In the genomic region with DNA sequence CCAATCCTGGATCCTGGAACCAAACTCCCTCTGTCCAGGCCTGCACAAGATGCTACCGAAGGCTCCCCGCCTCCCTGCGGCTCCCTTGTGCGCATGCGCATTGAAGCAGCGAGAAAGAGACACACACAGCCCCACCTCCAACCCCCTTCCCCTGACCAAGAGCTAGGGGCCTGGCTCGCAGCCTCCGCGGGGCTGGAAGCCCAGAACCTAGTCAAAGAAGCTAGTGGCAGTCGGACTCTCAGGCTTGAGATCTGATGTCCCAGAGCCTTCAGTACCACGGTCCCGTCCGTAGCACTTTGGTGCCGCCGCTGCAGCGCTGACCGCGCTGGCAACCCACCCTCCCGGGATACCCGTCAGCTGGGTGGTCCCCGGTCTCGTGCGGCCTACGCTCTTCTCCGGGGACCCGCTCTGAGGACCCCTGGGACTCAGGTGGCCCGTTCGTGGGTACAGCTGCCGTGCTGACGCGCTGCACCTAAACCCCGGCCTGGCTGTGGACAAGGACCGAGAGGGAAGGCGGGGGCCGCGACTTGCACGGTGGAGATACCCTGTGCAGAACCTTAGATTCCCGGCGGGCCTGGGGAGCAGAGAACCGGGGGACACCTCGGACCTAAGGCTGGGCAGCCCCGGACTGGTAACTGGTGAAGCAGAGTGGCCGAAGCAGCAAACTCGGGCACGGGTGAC, we compare ENCODE assay signal across 8 mouse cellular contexts. TPM values are rescaled to one million over a fixed set of nuclear protein-coding genes. Genes with fewer than 3 reads are reported as not detected.
DNase-seq lines count a peak whose midpoint lies in the region; ATAC-seq lines count a peak whose summit lies in the region.

Gene Zfp30 (plus strand): TSS at position 128 of the 681 bp plus-strand sequence.

- peak; percentile 19 for ATAC-seq in activated CD4-positive, CD25-positive, alpha-beta regulatory T cell, adult 4 months
- ATAC-seq in megakaryocyte, adult 5-6 weeks (ENCODE audit: poor library complexity, severe bottlenecking), result peak; percentile 73

- DNase-seq in cerebellum, postnatal 4 days (ENCODE audit: low spot score in 2 of 2), result peak; percentile 68 to 85
- peak; percentile 84 for DNase-seq in gastrocnemius, postnatal 10 days
- DNase-seq in induced T-regulatory cell, adult 2 months (ENCODE audit: low read depth), result peak; percentile 83
- DNase-seq in left cerebral cortex, adult 8-10 months (ENCODE audit: low spot score in 2 of 2), result peak; percentile 74 to 82
- peak; percentile 94 for DNase-seq in right cerebral cortex, postnatal 10 days (ENCODE audit: low spot score in 2 of 2)
- DNase-seq in urinary bladder, postnatal 14 days (ENCODE audit: low spot score), result peak; percentile 82

RNA-seq across cellular contexts. Expression of gene Zfp30, which starts in this region (rescaled TPM):
- polyA plus RNA-seq in activated CD4-positive, CD25-positive, alpha-beta regulatory T cell, adult 4 months (2017; shearing (Covaris generic)), result under 1 TPM; 0.15 to 0.45 TPM
- 1 to 10 TPM; 3.5 to 5.0 TPM for total RNA-seq in gastrocnemius, postnatal 10 days (2021)
- 10 to 100 TPM; 10.2 to 11.5 (median 11.0) TPM for total RNA-seq in left cerebral cortex, adult 8-10 months (2022)
- total RNA-seq in megakaryocyte, adult 5-6 weeks (2015), result 0.25 TPM in 1 of 2 replicates, not detected in the other
- not detected in 2 replicates for total RNA-seq in megakaryocyte, adult 5-6 weeks (2017)

Comparison
In these comparisons a context has a peak if more than half of its experiments do, and no peak if none do; other contexts are left out.
1. Peak in every context shown above with its lines: DNase-seq and ATAC-seq.
2. Peak in ATAC-seq in activated CD4-positive, CD25-positive, alpha-beta regulatory T cell, adult 4 months; RNA of the gene not detected or under 1 TPM.
3. Peak in ATAC-seq in megakaryocyte, adult 5-6 weeks; RNA of the gene not detected or under 1 TPM.